Mouse (Mus musculus) liver, embryonic 14 days (tissue): ENCODE measurements around the gene F12. TPM values are rescaled to one million over a fixed set of nuclear protein-coding genes. Genes with fewer than 3 reads are reported as not detected.

ENCODE experiments used
- polyA plus RNA-seq: library from polyadenylated mRNA; depleted of rRNA; stranded (reverse); fragments of >200 nt; gene quantifications from 2 replicates; pipeline ENCODE4 v1.2.3, GENCODE M21; 2012; rRNA removed

The F12 gene
- 48.2 and 48.8 TPM in 2 replicates for polyA plus RNA-seq

GRCm38 (mm10) chr13:55426613-55427012 lies at the start of gene F12:
TSS of gene F12 (minus strand) at chr13:55426793.

GRCm38 (mm10) chr13:55464027-55464884 lies 37.7 kb upstream of the F12 start, which contains the start of gene Prr7:
TSS of gene Prr7 (plus strand) at chr13:55464267.

GRCm38 (mm10) chr13:55444937-55445315 lies 18.3 kb upstream of the F12 start, which contains the start of gene Grk6:
TSS of gene Grk6 (plus strand) at chr13:55445072.

GRCm38 (mm10) chr13:55414743-55415380 lies 11.7 kb downstream of the F12 start, which contains the start of gene Pfn3:
TSS of gene Pfn3 (minus strand) at chr13:55415232.

GRCm38 (mm10) chr13:55398088-55398487 lies 28.5 kb downstream of the F12 start, which contains the start of gene Slc34a1:
TSS of gene Slc34a1 (plus strand) at chr13:55398187.

GRCm38 (mm10) chr13:55369531-55370114 lies 57.0 kb downstream of the F12 start, which contains the start of gene Rgs14:
TSS of gene Rgs14 (plus strand) at chr13:55369732.

Other genes with a start within 250 kb of the F12 start
- 8.5 and 9.9 TPM in 2 replicates for gene Nsd1, start 217.0 kb downstream of the F12 start, polyA plus RNA-seq
- 106 and 131 TPM in 2 replicates for gene Prelid1, start 106.3 kb downstream of the F12 start, polyA plus RNA-seq
- 46.2 and 48.4 TPM in 2 replicates for gene Rab24, start 104.8 kb downstream of the F12 start, polyA plus RNA-seq
- 28.7 and 32.2 TPM in 2 replicates for gene Mxd3, start 97.0 kb downstream of the F12 start, polyA plus RNA-seq
- 33.8 and 37.5 TPM in 2 replicates for gene Lman2, start 64.0 kb downstream of the F12 start, polyA plus RNA-seq
- 1.3 and 1.6 TPM in 2 replicates for gene Rgs14, start 57.1 kb downstream of the F12 start, polyA plus RNA-seq
- gene Slc34a1, start 28.6 kb downstream of the F12 start, polyA plus RNA-seq = not detected in 2 replicates
- not detected in 2 replicates for gene Pfn3, start 11.6 kb downstream of the F12 start, polyA plus RNA-seq
- 23.9 and 26.4 TPM in 2 replicates for gene Grk6, start 18.3 kb upstream of the F12 start, polyA plus RNA-seq
- gene Prr7, start 37.5 kb upstream of the F12 start, polyA plus RNA-seq = 0.27 and 0.45 TPM in 2 replicates
- gene Dbn1, start 61.3 kb upstream of the F12 start, polyA plus RNA-seq = 4.4 and 6.9 TPM in 2 replicates
- 12.5 and 13.1 TPM in 2 replicates for gene Pdlim7, start 86.9 kb upstream of the F12 start, polyA plus RNA-seq
- gene Dok3, start 102.5 kb upstream of the F12 start, polyA plus RNA-seq = 3.9 and 4.9 TPM in 2 replicates
- 27.1 and 31.4 TPM in 2 replicates for gene Ddx41, start 109.9 kb upstream of the F12 start, polyA plus RNA-seq
- 16.9 and 20.4 TPM in 2 replicates for gene Fam193b, start 144.3 kb upstream of the F12 start, polyA plus RNA-seq
- gene Tmed9, start 146.9 kb upstream of the F12 start, polyA plus RNA-seq = 57.0 and 61.6 TPM in 2 replicates
- gene B4galt7, start 173.1 kb upstream of the F12 start, polyA plus RNA-seq = 5.0 and 5.8 TPM in 2 replicates
- gene Caml, start 196.2 kb upstream of the F12 start, polyA plus RNA-seq = 14.6 and 14.8 TPM in 2 replicates
- 22.0 and 23.7 TPM in 2 replicates for gene Ddx46, start 208.2 kb upstream of the F12 start, polyA plus RNA-seq